ENCODE assay signal across 12 mouse cellular contexts in genomic region chr2:13011973-13012372, GRCm38 (mm10). TPM values are rescaled to one million over a fixed set of nuclear protein-coding genes. Genes with fewer than 3 reads are reported as not detected.
DNase-seq lines count a peak whose midpoint lies in the region; ATAC-seq and TF ChIP-seq lines count a peak whose summit lies in the region.
"Had no signal": no experiment of that assay in that cellular context is flagged by ENCODE, and none has a peak within 500 bp of the region (broad histone marks: within the 10 kb centered on the region; RNA-seq: fewer than 3 reads in every experiment).

No protein-coding gene starts in this region.

- TF ChIP-seq CTCF in E14TG2a.4 (conservative IDR thresholded peaks at IDR 0.05; ENCODE audit: low read length) = no peak
- TF ChIP-seq CTCF in forebrain, postnatal 0 days (IDR thresholded peaks at IDR 0.05; ENCODE audit: low read depth) = no peak

- WGBS in forebrain, postnatal 0 days = 45% methylated on average over 3 of the region's 3 CpGs
- WGBS in midbrain, embryonic 12.5 days = 29% methylated on average over 3 of the region's 3 CpGs

- no peak for DNase-seq in frontal cortex, adult 2 months (ENCODE audit: extremely low spot score in 1 of 2, low spot score in 1 of 2)
- no peak for DNase-seq in forebrain, postnatal 0 days
- no peak for DNase-seq in retina, embryonic 14.5 days (ENCODE audit: low spot score)
- no peak for DNase-seq in thymus, postnatal 4 days
- DNase-seq in thymus, postnatal 10 days (ENCODE audit: low spot score in 2 of 2) = no peak
- DNase-seq: adrenal gland, postnatal 14 days; cerebellum, adult 9-10 months; liver, embryonic 13.5 days had no signal

- peak overlapping the region; percentile 79; the same call in 1 of the 2 replicates for H3K4me3 ChIP-seq in E14TG2a.4 (replicated peaks; ENCODE audit: low read length)
- H3K4me3 ChIP-seq in forebrain, postnatal 0 days (ENCODE audit: low read depth, low read length) = no peak overlapping the region; the same call in 1 of the 2 replicates
- H3K4me3 ChIP-seq in midbrain, embryonic 12.5 days = peak overlapping the region; percentile 56

- H3K4me1 ChIP-seq in E14TG2a.4 (replicated peaks; ENCODE audit: low read depth, low read length) = peaks cover 23% of the 10 kb centered on the region
- H3K4me1 ChIP-seq in forebrain, postnatal 0 days (ENCODE audit: insufficient read depth) = 0 out of 2 replicates have a peak, but pooled peaks cover 14% of the 10 kb centered on the region
- peaks cover 19% of the 10 kb centered on the region for H3K4me1 ChIP-seq in midbrain, embryonic 12.5 days

- ATAC-seq in frontal cortex, adult (ENCODE audit: low TSS enrichment) = peak; percentile 1; the same call in 1 of the 2 replicates
- ATAC-seq in forebrain, postnatal 0 days = no peak
- ATAC-seq in midbrain, embryonic 12.5 days (ENCODE audit: low FRiP score, low read depth) = no peak

- peak overlapping the region; percentile 97 for H3K4me2 ChIP-seq in forebrain, postnatal 0 days (ENCODE audit: low read depth)
- peak overlapping the region; percentile 99; the same call in 1 of the 2 replicates for H3K4me2 ChIP-seq in midbrain, embryonic 12.5 days (replicated peaks)

- peaks cover 58% of the 10 kb centered on the region for H3K27me3 ChIP-seq in E14TG2a.4 (ENCODE audit: insufficient read depth, low read length)
- H3K27me3 ChIP-seq in forebrain, postnatal 0 days (ENCODE audit: insufficient read depth, low read length) = peaks cover 23% of the 10 kb centered on the region
- H3K27me3 ChIP-seq in midbrain, embryonic 12.5 days = peaks cover 50% of the 10 kb centered on the region

- no peaks in the 10 kb centered on the region for H3K36me3 ChIP-seq in E14TG2a.4 (ENCODE audit: insufficient read depth, low read length)
- no peaks in the 10 kb centered on the region for H3K36me3 ChIP-seq in forebrain, postnatal 0 days (ENCODE audit: insufficient read depth)
- no peaks in the 10 kb centered on the region for H3K36me3 ChIP-seq in midbrain, embryonic 12.5 days
- H3K36me3 ChIP-seq: liver, embryonic 13.5 days had no signal

- no peak overlapping the region for H3K9ac ChIP-seq in forebrain, postnatal 0 days
- H3K9ac ChIP-seq in midbrain, embryonic 12.5 days (replicated peaks) = no peak overlapping the region
- H3K9ac ChIP-seq: liver, embryonic 13.5 days had no signal

- no peaks in the 10 kb centered on the region for H3K9me3 ChIP-seq in E14TG2a.4 (ENCODE audit: low read length)
- no peaks in the 10 kb centered on the region for H3K9me3 ChIP-seq in forebrain, postnatal 0 days (ENCODE audit: low read length)
- no peaks in the 10 kb centered on the region for H3K9me3 ChIP-seq in midbrain, embryonic 12.5 days
- H3K9me3 ChIP-seq: liver, embryonic 13.5 days had no signal

- H3K27ac ChIP-seq in forebrain, postnatal 0 days (ENCODE audit: low read depth, low read length) = no peak overlapping the region
- H3K27ac ChIP-seq in midbrain, embryonic 12.5 days (replicated peaks) = no peak overlapping the region
- H3K27ac ChIP-seq: liver, embryonic 13.5 days had no signal

RNA-seq across cellular contexts. Expression of gene C1ql3, which starts 0.4 kb away (rescaled TPM):
- polyA plus RNA-seq in frontal cortex, adult 2 months (2012; rRNA removed) = 36.8 and 63.7 TPM in 2 replicates
- 14.6 and 20.7 TPM in 2 replicates for total RNA-seq in forebrain, postnatal 0 days (2014; rRNA removed)
- polyA plus RNA-seq in forebrain, postnatal 0 days (2015; fragmentation: Nextera tagmentation; extraction: Ambion mirVana) = 2.1 and 3.5 TPM in 2 replicates
- 0.75 and 1.1 TPM in 2 replicates for polyA plus RNA-seq in midbrain, embryonic 12.5 days (2016; fragmentation: Nextera tagmentation; extraction: Ambion mirVana)
- total RNA-seq: MEL had no signal
